Mouse (Mus musculus) megakaryocyte, adult 5-6 weeks (primary cell): Measurements from ENCODE around the gene Zfp592. TPM values are rescaled to one million over a fixed set of nuclear protein-coding genes. Genes with fewer than 3 reads are reported as not detected.
A peak's percentile ranks its signal among the peaks of the same experiment; 100 is the strongest.
"Not testable (repeated sequence)": the region's sequence is repeated elsewhere in the genome, so short reads cannot be mapped to it uniquely, and the experiment has no call there.

ENCODE experiments used
- ATAC-seq: 2 replicates; pipeline ENCODE4 v1.8.0; 2016; ENCODE audit warnings: mild to moderate bottlenecking, inconsistent platforms; ENCODE audit not compliant: poor library complexity, severe bottlenecking
- total RNA-seq, 2 experiments: library from RNA; stranded (forward) in 1 of 2; stranded (reverse) in 1 of 2; fragments of 153-499, 151-499 nt in 1 of 2; fragments of 221-1000, 200-1000 nt in 1 of 2; gene quantifications; 2 replicates each; pipeline versions ENCODE4 v1.2.3 to v1.2.4; 2015 to 2017

Zfp592 gene
- total RNA-seq (2015) (23.2 and 26.6 TPM in 2 replicates), total RNA-seq (2017) (19.6 and 26.5 TPM in 2 replicates)

DNA sequence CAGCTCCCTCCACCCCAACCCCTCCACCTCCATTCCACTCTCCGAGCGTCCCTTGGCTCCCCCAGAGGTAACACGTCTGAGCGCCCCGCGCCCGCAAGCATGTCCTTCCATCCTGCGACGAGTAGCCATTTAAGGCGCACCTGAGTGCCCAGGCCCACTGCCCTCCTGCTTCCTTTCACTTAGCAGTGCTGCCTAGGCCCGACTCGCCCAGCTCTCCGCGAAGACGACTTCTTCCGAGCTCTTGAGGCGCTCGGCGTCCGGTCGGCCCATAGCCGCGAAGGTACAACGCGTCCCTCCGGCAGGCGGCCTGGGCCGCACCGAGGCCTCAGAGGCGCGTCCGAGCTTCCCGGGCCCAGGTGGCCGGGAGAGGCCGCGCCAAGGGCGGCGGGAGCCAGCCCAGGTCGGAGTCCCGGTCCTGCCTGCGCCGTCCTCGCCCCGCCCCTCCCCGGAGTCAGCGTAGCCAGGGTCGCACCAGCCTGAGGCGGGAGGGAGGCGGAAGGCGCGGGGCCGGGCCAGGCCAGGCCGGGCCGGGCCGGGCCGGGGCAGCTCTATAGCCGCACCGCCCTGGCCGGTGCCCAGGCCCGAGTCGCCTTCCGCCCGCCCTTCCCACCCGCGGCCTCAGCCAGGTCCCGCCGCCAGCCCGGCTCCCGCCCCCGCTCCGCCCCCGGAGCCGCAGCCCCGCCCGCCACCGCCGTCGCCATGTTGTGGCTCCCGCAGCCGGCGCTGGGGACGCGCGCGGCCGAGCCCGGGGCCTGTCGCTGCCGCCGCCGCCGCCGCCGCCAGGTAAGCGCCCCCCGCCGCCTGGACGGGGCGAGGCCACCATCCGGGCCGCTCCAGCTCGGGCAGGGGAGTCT is at the start of gene Zfp592:
Zfp592 (plus strand) TSS at position 702 of the 854 bp plus-strand sequence.
- ATAC-seq, result peak; percentile 58

DNA sequence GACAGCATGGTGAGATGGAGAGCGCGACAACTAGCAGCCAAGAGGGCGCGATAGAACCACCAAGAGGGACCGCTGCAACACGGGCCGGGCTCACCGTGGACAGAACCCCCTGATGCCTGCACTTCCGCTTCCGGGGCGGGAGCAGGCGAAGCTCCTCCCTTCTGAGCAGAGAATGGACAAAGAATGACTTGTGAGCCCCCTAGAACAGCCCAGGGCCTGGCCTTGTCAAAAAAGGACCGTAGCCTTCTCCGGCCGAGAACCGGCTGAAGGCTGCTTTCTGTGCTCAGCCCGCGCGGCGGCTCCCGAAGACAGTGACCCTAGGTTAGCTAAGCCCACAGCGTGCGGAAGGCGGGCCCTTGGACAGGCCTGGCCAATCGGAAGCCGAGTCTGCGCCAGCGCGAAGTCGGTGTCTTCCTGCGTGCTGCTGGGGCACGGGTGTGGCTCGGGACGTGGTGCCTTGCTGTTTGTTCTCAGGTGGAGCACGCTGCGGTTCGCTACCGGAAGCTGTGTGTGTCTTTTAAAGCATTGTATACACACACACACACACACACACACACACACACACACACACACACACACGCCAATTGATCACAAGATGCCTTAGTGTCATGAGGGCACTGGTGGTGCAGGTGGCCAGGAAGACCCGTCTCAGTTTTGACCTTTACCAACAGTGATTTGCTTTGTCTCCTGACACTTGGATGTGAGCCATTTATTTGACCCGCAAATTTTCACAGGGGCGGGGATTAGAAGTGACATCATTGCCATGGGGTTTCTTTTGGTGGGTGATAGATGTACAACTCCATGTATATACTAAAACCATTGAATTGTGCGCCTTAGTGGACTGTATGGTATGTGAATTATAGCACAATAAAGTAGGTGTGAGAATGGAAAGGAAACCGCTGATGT is 45.8 kb upstream of the Zfp592 start, which contains the start of gene Sec11a:
Sec11a (minus strand) TSS at position 336 of the 906 bp plus-strand sequence.
- ATAC-seq, result peak; percentile 99

- no peak for ATAC-seq
Measured at GRCm38 (mm10) chr7:80951461-80951860, 42.0 kb upstream of the Zfp592 start.

DNA sequence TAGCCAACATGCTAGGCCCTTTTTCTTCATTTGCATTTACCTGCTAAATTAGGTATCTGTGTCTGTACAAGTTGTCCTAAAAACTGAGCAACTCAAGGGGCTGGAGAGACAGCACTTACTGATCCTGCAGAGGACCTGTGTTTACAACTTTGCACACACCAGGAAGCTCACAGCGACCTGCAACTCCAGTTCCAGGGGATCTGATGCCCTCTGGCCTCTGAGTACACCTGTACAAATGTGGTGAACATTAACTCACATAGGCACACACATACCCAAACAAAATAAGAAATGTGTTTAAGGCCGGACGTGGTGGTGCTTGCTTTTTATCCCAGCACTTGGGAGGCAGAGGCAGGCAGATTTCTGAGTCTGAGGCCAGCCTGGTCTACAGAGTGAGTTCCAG is 41.3 kb upstream of the Zfp592 start:
- no peak for ATAC-seq

- ATAC-seq, result no peak
Measured at GRCm38 (mm10) chr7:80954251-80954650, 39.2 kb upstream of the Zfp592 start.

DNA sequence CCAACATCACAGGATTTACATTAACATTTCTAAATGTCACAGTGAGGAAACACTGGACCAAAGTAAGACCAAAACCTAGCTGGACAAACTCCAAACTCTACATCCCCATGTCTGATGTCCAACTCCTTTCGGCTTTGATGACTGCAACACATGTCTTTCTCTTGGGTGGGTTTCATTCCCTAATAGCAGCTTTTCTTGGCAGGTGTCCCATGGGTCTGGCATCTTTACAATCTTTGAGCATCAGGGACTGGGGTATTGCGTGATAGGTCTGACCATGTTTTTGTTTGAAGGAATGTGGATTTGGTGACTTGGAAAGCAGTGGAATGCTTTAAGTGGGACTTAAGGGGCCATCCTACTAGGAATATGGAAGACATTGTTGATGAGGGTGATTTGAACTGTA is 36.6 kb upstream of the Zfp592 start:
- no peak for ATAC-seq

DNA sequence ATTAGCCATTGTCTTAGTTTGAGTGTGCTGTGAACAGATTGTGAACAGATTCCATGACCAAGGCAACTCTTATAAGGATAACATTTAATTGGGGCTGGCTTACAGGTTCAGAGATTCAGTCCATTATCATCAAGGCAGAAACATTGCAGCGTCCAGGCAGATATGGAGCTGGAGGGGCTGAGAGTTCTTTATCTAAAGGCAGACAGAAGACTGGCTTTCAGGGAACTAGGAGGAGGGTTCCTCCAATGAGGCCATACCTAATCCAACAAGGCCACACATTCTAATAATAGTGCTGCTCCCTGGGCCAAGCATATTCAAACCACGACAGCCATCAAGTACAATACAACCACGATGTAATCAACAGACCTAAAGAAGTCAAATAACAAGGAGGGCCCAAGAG is 34.5 kb upstream of the Zfp592 start:
- ATAC-seq, result no peak

DNA sequence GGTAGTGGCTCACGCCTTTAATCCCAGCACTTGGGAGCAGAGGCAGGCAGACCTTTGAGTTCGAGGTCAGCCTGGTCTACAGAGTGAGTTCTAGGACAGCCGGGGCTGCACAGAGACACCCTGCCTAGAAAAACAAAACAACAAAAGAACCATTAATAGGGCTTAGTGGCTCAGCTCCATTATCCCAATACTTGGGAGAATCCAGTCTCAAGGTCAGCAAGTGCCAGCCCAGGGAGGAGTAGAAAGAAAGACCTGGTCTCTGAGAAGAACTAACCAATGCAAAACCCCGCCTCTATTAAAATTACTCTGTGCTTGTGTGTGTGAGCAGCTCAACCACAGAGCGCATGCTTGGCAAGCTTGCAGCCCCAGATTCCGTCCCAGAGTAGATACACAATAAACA is 30.7 kb upstream of the Zfp592 start:
- no peak for ATAC-seq

DNA sequence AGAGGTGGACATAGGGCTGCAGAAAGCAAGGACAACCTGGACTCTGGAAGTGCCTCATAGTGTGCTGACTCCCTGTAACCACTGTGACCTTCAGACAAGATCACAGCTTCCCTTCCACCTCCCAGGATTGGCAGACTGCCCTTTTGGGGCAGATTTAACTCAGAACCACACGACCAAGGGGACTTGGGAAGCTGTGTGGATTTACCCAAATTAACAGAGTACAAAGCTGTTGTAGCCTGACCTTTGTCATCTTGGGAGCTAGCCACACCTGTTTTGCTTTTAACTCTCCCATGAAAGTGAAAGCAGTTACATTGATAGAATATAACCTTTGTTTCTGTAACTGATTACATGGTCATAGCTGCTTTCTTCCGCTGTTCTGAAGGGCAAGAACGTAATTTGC is 22.6 kb upstream of the Zfp592 start:
- ATAC-seq, result no peak

DNA sequence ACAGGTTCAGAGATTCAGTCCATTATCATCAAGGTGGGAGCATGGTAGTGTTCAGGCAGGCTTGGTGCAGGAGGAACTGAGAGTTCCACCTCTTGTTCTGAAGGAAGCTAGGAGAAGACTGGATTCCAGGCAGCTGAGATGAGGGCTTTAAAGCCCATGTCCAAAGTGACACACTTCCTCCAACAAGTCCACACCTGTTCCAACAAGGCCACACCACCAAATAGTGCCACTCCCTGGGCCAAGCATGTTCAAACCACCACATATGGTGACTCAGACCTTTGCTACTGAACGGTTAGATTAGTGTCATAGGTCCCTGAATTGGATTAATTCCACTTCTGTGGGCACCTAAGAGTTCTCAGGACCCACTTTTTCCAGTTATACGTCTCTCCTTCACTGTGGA is 22.1 kb upstream of the Zfp592 start:
- ATAC-seq, result no peak

DNA sequence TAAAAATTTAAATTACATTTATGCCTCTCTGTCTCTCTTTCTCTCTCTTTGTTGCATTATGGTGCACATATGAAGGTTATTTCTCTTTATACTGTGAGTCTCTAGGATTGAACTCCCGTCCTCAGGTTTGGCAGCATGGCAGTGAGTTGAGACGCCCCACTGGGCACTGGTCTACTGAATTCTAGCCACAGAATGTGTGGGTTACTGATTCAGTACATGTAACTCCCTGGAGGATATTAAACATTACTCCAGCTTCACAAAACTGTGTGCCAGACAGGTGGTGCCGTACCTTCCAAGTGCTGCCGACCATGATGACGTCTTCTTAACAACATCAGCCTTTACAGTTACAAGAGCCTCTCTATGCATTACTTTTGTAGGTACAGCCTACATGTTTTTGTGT is 21.4 kb upstream of the Zfp592 start:
- ATAC-seq, result no peak

DNA sequence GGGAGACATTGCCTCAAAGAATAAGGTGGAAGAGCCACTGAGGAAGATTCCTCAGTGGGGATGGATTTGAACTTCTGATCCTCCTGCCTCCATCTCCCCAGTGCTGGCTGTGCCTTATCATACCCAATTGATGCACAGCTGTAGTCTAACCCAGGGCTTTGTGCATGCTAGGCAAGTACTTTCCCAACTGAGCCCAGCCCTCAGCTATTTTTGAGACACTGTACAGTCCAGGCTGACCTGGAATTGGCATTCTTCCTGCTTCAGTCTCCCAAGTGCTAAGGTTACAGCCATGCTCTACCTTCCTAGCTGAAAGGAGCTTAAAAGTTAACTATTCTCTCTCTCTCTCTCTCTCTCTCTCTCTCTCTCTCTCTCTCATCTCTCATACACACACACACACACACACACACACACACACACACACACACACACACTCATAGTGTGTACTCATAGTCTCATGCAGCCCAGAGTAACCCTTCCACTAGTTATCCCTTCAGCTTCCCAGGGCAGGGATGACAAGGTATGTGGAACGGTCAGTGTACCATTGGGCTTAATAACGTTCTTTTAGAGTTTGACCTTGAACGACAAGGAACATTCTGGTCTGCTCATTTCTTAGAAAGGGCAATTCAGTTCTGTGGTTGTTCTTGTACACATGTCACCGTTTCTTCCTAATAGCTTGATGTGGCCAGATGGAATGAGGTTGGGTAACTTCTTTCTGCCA is 20.4 kb upstream of the Zfp592 start:
- not testable (repeated sequence) for ATAC-seq

DNA sequence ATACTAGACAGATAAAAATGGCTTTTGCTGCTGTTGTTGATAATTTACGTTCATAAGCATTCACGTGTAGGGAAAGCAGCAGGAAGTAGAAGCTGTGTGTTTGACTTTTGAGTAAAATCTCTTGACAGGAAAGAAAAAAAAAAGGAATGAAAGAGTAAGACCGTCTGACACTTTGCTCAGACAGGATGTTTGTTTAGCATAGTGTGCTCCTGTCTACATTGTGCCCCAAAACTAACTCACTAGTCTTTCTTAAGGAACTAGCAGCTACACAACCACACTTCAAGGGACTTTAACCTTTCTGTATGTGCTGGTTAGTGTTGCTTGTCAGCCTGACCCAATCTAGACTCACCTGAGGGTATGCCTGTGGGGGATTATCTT is 19.9 kb upstream of the Zfp592 start:
- not testable (repeated sequence) for ATAC-seq

- no peak for ATAC-seq
Measured at GRCm38 (mm10) chr7:80980566-80980965, 12.9 kb upstream of the Zfp592 start.

DNA sequence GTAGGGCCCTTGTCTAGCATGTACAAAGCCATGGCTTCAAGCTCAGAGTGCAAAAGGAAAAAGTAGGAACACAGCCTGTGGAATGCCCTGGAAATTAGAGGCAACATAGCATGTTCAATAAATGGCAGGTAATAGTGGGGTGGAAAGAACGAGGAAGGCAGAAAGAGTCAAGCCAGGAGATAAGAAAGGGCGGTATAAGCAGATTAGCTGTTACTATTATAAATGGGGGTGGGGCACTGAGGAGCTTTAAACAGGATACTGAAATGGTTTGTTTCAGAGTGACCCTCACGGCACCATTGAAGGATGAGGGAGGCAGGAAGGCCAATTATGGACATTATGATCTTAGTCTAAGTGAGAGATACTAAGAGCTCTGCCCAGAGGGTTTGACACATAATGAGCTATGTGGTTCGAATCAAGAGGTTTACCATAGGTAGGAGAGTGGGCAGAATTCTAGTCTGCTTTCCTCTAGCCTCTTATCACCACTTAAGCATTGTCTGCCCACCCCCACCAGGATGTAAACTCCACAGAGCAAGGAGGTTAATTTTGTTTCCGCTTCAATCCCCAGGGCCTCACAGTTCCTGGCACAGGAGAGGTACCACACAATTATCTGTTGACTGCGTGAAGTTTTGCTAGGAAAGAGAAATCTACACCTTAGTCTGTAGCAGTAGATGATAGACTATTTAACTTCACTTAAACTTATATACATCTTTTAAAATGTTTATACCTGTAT is 6.9 kb upstream of the Zfp592 start:
- no peak for ATAC-seq

DNA sequence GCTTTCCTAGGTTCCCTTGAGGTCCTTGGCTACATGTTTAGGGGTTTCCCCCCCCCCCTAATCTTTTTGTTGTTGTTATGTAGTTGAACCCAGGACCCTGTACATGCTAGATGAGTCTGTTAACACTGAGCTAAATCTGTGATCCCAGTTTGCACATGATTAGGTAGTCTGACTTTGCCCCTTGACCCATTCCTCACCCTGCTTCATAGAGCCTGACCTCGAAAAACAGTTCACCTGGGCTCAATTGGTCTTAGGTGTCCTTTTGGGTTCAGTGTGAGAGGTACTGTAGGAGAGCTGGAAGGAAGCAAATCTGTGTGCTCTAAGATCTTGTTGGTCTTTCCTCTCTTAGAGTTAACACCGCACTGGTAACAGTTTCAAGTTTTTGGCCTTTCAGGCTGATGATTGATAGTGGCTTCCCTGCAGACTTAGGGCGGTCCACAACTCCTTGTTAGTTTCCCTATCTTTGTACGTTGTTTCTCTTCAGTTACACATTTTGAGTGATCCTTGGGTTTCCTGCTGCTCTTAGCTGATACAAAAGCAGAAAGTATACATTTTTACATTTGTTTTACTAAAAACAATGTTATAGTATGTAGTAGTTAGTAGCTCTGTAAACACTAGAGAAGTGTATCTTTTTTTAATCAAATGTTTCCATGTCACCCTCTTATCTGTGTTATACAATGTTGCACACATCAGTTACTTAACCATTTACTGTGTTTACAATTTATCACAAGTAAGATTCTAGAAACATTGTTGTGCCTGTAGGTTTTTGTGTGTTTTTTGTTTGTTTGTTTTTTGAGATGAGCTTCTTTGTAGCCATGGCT is 5.5 kb upstream of the Zfp592 start:
- no peak for ATAC-seq

DNA sequence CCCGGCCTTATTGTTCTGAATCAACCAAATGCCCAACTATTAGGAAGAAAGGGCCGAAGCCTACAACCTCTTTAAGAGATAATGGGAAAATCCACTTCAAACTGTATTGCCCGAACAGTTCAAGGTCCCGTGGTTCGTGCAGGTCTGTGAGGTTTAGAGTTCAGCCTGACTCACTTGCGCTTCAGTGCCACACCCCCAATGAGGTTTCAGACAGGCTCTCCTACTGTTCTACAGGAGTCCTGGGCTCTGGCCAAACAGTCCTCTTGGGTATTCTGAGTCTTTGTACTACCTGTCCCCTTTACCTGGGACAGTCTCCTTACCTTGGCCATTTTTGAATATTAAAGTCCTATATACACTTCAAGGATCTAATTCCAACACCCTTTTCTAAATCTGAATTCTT is 3.2 kb upstream of the Zfp592 start:
- no peak for ATAC-seq

GRCm38 (mm10) chr7:80991589-80991988 is 1.9 kb upstream of the Zfp592 start:
- ATAC-seq, result no peak

DNA sequence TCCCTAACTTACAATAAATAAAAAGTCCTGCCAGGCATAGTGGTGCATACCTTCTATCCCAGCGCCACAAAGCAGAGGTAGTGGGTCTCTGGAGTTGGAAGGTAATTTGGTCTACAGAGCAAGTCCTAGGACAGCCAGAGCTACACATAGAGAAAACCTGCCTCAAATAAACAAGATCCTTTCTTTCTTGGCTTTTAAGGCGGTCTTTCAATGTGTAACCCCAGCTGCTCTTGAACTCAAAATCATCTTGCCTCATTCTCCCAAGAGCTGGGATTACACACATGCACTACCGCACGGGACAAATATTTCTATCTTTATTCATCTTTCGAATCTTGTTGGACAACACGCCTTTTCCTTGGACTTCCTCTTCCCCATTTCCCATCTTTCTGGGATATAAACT is 1.4 kb upstream of the Zfp592 start:
- ATAC-seq, result no peak

GRCm38 (mm10) chr7:80992631-80992979 is 876 bp upstream of the Zfp592 start:
- ATAC-seq, result no peak
